Mouse (Mus musculus) cortical plate, adult 2 months (tissue): ENCODE measurements around the gene Scamp3.

Experiments used
- CTCF ChIP-seq: fragments of 200-500 bp; IDR thresholded peaks from 2 replicates; pipeline ENCODE4 v1.5.1; 2011; ENCODE audit warnings: mild to moderate bottlenecking, control low read depth, low read length; ENCODE audit not compliant: insufficient read depth; ENCODE audit errors: extremely low read depth
- POLR2A ChIP-seq: fragments of 200-500 bp; IDR thresholded peaks from 2 replicates; pipeline ENCODE4 v1.6.1; 2011; ENCODE audit warnings: mild to moderate bottlenecking, low read length, control low read depth; ENCODE audit not compliant: insufficient read depth; ENCODE audit errors: extremely low read depth

DNA sequence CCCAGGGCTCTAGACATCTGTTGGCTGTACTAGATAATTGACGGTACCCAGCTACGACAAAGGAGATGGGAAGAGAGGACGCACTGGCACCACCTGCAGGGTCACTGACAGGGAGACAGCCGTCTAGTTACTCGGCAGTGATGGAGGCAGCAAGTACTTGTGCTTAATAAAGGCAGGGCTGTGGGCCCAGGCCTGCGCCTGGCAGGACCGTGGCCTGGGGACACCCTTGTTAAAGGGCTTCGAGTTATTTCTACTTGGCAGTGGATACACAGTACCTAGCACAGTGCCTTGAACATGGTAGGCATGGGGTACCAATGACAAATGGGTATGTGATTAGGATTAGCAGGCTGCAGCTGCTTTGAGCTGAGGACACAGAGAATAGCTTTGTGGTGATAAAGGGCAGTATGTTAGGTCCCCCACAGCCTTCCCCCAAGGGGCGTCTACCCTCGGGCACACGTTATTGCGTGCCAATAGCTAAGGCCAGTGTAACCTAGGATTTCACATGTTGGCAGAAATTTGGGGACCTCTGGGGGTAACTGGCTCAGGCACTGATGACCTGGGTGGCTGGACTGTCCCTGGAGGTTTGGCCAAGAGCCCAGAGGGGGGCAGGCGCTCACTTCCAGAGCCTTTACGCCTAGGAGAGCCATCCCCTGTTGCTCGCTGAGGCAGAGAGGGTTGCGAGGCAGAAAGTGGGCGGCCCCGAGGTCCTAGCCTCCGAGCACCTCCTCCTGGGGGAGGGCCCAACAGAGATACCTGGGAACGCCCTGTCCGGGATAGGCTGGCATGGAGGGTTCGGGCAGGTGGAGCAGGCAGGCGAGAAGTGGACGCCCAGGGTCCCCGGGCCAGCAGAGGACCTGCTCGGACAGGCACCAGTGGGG lies 29.9 kb upstream of the Scamp3 start:
- TF ChIP-seq CTCF (no peak), POLR2A (no peak)
